Mouse (Mus musculus): ENCODE results near the gene Gpr37l1. TPM values are rescaled to one million over a fixed set of nuclear protein-coding genes. Genes with fewer than 3 reads are reported as not detected.

Gene Gpr37l1
- total RNA-seq (2023): not detected

DNA sequence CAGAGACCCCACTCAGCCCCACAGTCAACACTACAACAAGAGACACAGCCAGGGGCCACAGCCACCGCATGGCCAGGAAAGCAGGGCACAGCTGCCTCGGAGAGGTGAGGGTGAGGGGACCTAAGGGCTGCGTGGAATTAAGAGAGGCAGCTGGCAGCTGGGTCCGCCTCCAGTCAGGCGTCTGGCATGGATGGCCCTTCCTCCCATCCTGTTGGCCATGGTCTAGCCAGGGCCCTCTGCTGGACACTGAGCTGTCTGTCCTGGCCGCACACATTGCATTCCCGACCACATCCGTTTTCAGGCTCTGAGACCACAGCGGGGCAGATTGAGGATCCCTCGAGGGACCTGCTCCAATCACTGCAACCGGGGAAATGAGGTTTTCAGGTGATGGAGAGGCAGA is at the start of gene Gpr37l1:
Gene Gpr37l1, minus strand, starts transcription at position 247 of the 400 bp plus-strand sequence.

DNA sequence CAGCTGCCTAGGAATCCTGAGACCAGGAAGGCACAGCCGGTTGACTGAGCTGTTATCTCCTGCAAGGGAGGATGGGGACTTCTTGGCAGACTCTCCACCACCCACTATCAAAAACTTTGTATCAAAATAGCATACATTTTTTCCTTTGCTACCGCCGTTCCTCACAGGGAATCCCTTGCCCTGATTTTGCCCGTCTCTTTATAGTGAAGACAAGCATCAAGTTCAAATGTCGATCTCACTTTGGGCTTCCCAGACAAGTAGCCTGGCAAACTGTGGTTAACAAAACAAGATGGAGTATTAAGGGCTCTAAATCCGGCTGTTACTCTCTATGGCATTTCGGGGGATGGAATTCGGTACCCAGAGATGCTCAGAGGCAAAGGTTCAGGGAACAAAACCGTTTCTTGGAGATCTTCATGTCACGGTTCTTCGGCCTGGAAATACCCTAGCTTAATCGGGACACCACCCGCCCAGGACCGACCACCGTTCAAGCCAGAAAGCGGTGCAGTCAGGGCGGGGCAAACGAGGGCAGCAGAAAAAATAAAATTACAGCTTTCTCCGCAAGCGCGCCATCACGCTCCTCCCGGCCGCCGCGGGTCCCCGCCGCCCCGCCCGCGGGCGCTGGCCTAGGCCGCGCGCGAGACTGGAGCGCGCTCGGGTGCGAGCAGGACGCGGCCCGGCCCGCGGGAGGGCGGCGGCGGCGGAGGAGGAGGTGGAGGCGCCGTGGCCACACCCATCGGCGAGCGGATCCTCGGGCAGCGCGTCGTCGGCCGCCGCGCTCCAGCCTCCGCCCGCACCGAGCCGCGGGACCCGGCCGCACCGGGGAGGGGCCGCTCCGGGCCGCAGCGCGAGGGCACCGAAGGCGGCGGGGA is 21.2 kb downstream of the Gpr37l1 start, which contains the start of gene Arl8a:
Gene Arl8a, plus strand, starts transcription at position 748 of the 869 bp plus-strand sequence.

DNA sequence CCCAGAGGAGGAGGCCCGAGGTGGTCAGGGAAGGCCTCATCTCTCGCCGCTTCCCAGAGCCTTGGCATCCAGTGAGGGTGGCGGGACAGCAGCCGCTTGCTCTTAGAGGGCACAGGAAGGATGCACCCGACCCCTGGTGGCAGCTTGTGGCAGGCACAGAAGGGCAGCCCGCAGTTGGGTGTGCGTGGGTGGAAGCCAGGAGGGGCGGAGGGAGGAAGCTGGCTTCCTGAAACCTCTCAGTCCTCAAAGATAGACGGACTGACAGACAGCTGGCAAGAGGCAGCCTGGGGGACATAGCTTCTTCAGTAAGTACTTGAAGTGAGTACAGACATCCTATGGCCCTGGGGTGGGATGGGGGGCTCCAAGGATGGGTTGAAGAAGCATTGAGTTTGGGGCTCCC is 35.0 kb downstream of the Gpr37l1 start, which contains the start of gene Ptpn7:
Gene Ptpn7, plus strand, starts transcription at position 228 of the 400 bp plus-strand sequence.

Other genes with a start within 250 kb of the Gpr37l1 start
- 10 to 100 TPM; 22.1 to 22.7 TPM for gene Ppp1r12b, start 211.7 kb downstream of the Gpr37l1 start, total RNA-seq (2023)
- gene Ube2t, start 205.1 kb downstream of the Gpr37l1 start, total RNA-seq (2023): 1 to 10 TPM; 2.5 to 3.6 TPM
- gene Lgr6, start 62.4 kb downstream of the Gpr37l1 start, total RNA-seq (2023): not detected
- 10 to 100 TPM; 13.2 to 15.3 TPM for gene Ptpn7, start 35.0 kb downstream of the Gpr37l1 start, total RNA-seq (2023)
- 100 to 1,000 TPM; 162 to 177 TPM for gene Arl8a, start 20.9 kb downstream of the Gpr37l1 start, total RNA-seq (2023)
- not detected for gene Elf3, start 90.9 kb upstream of the Gpr37l1 start, total RNA-seq (2023)
- 100 to 1,000 TPM; 160 to 174 TPM for gene Rnpep, start 116.4 kb upstream of the Gpr37l1 start, total RNA-seq (2023)
- 10 to 100 TPM; 36.8 to 37.1 TPM for gene Timm17a, start 146.1 kb upstream of the Gpr37l1 start, total RNA-seq (2023)
- not detected for gene Lmod1, start 157.1 kb upstream of the Gpr37l1 start, total RNA-seq (2023)
- gene Shisa4, start 207.6 kb upstream of the Gpr37l1 start, total RNA-seq (2023): under 1 TPM in 1 of 2 experiments, not detected in 1; 0.76 TPM

All from monocyte, adult 59 days (primary cell).